Mouse (Mus musculus): Measurements from ENCODE around the gene Slc25a29.

The Slc25a29 gene

DNA sequence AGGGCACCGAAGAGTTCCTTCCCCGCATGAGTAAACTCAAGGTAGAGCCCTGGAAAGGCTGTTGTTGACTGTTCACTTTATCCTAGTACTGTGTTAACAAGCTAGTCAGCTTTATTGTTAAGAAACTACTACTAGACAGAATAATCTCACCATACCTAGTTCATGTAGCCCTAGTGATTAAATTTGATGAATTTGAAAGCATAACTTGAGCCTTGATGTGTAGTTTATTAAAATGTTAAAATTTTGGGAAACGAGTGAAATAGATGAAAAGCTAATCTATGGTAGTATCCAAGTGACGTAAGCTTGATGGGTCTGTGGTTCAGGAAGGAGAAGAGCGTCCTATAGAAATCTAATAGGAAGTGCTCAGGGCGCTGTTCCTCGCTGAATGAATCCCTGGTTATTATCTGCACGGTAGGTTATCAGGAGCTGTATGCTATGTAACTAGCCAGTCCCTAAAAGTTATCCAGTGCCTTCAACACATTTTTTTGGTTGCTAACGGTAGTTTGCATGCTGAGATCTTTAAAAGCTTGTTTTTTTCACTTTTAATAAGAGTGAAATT is 40.6 kb downstream of the Slc25a29 start:
- no peak for DNase-seq (ENCODE audit: low spot score in 2 of 2)

DNA sequence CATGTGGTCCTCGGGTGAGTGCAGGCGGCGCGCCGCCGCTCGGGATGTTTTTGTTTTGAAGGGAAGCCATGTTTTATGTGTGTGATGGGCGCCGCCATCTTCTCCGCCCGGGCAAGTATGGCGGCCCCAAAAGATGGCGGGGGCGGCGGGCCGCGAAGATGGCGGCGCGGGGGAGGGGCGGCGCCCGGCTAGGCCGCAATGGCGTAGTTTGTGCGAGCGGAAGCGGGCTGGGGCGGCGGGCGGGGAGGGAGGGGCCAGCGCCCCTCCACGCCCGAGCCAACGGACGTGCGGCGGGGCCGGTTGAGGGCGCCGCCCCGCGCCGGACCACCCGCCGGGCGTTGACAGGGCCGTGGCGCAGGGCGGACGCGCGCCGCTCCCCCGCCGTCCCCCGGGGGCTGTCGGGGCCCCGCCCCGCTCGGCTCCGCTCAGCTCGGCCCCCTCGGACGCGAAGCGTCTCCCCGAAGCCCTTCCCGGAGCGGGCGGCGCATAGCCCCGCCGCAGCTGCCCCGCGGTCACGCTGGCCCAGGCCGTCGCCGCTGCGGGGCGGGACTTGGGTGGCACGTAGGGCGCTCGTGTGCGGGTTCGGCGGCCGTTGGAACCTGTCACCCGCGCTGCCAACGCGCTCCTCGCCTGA is 41.5 kb downstream of the Slc25a29 start:
- peak; percentile 55 to 61 for DNase-seq (ENCODE audit: low spot score in 2 of 2)

GRCm38 (mm10) chr12:108793453-108793941 is 42.2 kb downstream of the Slc25a29 start:
- peak; percentile 38 to 41 for DNase-seq (ENCODE audit: low spot score in 2 of 2)

GRCm38 (mm10) chr12:108792546-108793452 is 42.9 kb downstream of the Slc25a29 start, which contains the start of gene Yy1:
Yy1 (plus strand) TSS chr12:108792973.
- DNase-seq (ENCODE audit: low spot score in 2 of 2), result peak; percentile 96 to 97

DNA sequence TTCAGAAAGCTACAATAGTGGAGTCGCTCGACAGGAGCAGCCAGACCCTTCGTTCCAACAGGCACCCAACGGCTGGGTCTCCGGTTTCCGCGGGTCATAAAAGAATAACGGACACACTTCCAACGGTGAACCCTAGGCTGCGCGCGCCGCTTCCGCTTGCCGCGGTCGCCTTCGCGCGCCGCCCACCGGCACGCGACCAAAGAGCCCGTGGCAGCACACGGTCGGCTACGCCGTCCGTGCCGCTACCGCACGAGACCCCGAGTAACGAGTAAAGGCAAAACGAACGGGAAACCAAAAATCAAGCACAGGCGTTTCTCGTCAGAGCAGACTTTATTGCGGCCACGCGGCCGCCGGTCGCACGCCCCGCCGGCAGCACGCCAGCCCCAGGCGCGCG is 43.5 kb downstream of the Slc25a29 start:
- DNase-seq (ENCODE audit: low spot score in 2 of 2), result peak; percentile 70 to 71

GRCm38 (mm10) chr12:108787329-108787728 is 48.4 kb downstream of the Slc25a29 start:
- DNase-seq (ENCODE audit: low spot score in 2 of 2), result no peak

GRCm38 (mm10) chr12:108785161-108785560 is 50.5 kb downstream of the Slc25a29 start:
- no peak for DNase-seq (ENCODE audit: low spot score in 2 of 2)

GRCm38 (mm10) chr12:108780108-108780877 is 55.4 kb downstream of the Slc25a29 start:
- DNase-seq (ENCODE audit: low spot score in 2 of 2), result no peak

All from frontal cortex, postnatal 14 days (tissue).